Mouse (Mus musculus) MEL-GATA-1-ER (cell line): ENCODE data around the gene Plpp3.

Experiments used
- DNase-seq: peaks from one replicate; pipeline ENCODE4 v3.0.0-alpha.2; 2012; ENCODE audit warnings: low read depth; ENCODE audit errors: extremely low read depth

Gene Plpp3

DNA sequence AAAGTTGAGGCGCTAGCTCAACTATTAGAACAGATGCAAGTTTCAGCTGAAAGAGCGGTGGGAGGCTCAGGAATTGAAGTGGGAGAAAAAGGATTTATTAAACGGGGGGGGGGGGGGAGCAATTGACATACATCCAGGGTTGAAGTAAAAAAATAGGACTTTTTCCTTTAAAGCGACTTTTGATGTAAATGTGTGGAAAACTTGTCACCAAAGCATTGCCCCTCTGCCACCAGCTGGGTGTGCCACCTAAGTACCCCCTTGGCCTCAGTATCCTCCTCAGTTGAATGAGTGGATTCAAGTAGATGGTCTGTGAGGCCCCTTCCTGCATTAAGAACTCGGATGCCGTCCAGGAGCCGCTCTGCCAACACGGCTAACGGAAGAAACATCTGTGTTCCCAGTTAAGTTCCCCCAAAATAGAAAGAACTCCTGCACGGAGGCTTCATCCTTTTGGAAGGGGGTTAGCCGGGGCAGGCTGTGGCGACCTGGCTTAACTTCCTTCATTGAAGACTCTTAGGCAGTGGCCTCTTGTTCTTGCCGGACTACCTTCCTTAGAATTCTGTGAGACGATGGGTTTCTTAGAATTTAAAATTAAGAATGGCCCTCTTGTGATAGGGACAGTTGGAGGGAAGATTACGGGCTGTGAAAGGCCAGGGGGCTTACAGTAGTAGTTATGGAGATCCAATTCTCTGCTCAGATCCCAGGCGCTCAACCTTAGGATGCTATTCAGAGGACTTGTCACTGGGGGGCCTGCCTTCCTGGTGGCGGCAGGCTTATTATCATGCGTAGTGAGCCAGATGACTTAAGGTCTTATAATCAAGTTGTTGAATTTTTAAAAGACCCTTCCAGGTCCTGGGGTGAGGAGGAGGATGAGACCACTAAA, 1.7 kb downstream of the Plpp3 start:
- no peak for DNase-seq

- DNase-seq = no peak
Measured at GRCm38 (mm10) chr4:105159531-105159870, 2.4 kb downstream of the Plpp3 start.

- no peak for DNase-seq
Measured at GRCm38 (mm10) chr4:105160470-105160869, 3.3 kb downstream of the Plpp3 start.

GRCm38 (mm10) chr4:105162014-105162413, 4.9 kb downstream of the Plpp3 start:
- DNase-seq = no peak

- no peak for DNase-seq
Measured at GRCm38 (mm10) chr4:105162676-105163075, 5.5 kb downstream of the Plpp3 start.

DNA sequence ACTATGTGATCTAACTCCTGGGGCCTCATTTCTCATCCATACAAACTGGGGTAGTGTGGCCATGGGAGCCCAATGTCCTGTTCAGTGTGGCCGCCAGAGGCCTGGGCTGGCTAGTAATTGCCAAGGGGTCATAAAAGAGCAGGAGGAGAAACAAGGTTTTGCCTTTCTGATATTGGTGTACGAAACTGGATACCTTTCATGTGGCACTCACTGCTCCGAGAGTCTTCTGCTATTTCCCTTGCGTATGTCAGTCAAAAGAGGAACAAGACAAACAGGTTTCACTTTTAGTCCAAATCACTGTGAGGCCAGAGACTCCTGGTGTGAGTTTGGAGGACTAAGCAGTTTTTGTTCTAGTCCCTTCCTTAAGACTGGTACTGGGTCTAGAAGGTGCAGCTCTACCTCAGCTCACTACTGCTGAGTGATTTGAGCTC, 6.8 kb downstream of the Plpp3 start:
- DNase-seq = no peak

- no peak for DNase-seq
Measured at GRCm38 (mm10) chr4:105164952-105165351, 7.8 kb downstream of the Plpp3 start.

DNA sequence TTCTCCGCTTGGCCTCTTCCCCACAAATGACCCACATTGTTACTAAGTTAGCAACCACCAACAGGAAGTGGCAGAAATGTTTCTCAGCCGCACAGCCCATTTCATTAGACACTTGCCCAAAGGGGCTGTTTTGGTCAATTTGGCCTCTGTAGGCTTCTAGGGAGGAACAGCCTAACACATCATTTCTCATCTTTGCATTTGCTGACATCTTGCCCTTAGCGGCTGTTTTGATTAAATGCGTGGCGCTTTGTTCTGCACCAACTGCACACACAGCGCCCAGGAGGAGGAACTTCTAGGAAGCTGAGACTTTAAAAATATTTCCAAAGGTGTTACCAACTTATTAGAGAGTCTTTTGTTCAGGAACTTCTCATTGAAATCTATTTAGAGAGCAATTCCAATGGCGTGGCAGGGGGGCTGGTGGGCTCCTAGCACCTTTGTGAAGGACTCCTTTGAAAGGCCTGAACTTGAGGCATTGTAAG, 12.0 kb downstream of the Plpp3 start:
- no peak for DNase-seq

GRCm38 (mm10) chr4:105169826-105170810, 13.0 kb downstream of the Plpp3 start:
- DNase-seq = no peak

DNA sequence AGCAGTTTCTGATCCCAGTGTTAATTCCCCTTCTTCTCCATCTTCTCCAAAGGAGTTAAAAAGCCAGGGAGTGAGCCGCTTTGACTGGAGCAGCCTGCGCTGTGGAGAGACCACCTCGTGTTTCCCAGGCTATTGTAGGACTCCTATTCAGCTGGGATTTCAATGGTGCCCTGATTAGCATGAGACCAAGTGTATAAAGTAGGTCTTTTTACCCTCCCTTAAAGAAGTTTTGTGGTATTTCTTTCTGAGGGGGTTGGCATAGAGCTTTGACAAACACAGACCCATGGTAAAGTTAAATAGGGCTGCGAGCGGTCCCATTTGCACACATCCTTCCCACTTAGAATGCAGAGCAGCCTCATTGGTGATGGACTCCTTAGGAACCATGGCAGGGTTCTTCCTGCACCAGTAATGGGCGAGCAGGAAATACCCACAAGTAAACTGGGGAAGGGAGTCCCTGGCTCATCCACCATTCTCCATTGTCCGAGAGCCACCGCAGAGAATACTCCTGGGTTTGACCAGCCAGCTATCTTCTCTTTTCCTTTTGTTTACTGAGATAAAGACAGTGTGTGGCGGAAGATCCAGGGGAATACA, 13.8 kb downstream of the Plpp3 start:
- DNase-seq = no peak

DNA sequence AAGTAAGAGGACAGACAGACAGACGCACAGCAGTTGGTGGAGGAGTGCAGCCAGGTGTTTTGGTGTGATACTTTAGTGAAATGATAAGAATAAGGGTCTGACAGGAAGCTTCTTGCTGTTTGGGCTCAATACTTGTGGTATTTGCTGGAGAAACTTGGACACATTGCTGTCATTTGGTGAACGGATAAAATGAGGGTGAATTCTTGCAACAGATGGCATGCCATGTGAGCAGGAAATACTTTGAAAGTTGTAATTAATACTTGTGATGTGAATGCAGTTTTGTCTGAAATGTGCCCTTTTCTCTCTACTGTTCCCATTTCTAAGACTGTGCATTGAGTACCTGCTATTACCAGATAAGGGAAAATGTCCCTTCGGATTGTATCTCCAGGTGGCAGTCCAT, 14.3 kb downstream of the Plpp3 start:
- DNase-seq = no peak

DNA sequence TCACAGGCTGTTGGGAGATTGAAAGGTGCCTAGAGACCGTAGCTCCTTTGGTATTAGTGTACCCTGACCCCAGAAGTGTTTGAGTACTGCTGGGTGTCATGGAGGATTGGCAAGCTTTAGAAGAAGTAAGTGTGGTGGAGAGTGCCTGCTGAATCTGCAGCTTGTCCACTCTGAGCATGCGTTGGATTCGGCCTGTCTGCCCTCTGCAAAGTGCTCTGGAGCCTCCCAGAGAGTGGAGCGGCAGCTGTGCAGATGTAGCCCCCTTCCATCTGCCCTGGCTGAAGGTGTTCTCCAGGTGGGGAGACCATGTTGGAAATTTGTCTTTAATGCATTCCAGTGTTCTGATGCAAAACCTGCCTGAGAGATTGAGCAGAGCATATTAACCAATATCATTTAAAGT, 17.6 kb downstream of the Plpp3 start:
- no peak for DNase-seq

GRCm38 (mm10) chr4:105175255-105176035, 18.3 kb downstream of the Plpp3 start:
- DNase-seq = no peak

GRCm38 (mm10) chr4:105181014-105181658, 24.0 kb downstream of the Plpp3 start:
- no peak for DNase-seq

DNA sequence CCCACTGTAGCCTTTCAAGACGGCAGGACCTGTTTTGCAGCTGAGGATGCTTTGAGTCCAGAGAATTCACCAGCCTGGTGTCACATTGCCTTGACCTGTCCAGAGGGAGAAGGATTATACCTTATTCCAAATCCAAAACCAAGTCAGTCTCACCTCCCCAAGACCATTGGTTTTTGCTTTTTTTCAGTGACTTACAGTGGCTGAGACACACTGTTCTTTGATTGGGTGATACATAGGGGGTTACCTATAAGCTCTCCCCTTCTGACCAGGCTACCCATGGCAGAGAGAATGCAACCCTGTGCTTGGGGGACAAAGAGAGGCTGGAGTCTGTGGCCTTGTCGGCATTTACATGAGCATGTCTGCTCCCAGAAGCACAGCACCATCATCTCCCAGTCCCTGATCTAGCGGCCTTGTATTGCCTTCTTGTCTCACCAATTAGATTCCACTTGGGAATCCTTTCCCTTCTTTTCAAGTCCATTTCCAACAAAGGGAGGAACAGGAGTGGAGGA, 24.6 kb downstream of the Plpp3 start:
- no peak for DNase-seq

GRCm38 (mm10) chr4:105182249-105182648, 25.1 kb downstream of the Plpp3 start:
- no peak for DNase-seq

DNA sequence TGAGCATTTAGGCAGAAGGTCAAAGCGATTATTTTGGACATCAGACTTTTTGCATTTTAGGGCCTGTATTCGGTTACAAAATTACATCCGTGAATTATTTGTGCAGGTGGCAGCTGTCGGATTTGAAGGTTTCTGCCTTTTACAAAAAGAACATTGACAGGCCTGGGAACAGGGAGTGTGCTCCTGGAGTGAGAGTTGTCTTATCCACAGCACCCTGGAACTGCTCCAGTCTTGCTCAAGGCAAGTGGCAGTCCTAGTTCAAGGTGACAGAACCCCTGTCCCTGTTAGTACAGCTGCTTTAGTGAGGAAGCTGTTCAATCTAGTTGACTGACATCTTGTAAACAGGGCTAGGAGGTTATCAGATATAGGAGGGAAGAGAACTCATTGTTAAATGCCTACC, 27.3 kb downstream of the Plpp3 start:
- no peak for DNase-seq

- DNase-seq = no peak
Measured at GRCm38 (mm10) chr4:105184924-105185323, 27.8 kb downstream of the Plpp3 start.

GRCm38 (mm10) chr4:105186654-105187053, 29.5 kb downstream of the Plpp3 start:
- no peak for DNase-seq

GRCm38 (mm10) chr4:105187873-105188272, 30.7 kb downstream of the Plpp3 start:
- DNase-seq = no peak
